Mouse (Mus musculus): ENCODE data around the gene Bfsp2.
"Not testable (repeated sequence)": the region's sequence is repeated elsewhere in the genome, so short reads cannot be mapped to it uniquely, and the experiment has no call there.

Bfsp2 gene

GRCm38 (mm10) chr9:103426425-103426824 lies 53.8 kb downstream of the Bfsp2 start:
- no peak for DNase-seq

- no peak for DNase-seq
Measured at GRCm38 (mm10) chr9:103424869-103425268, 55.4 kb downstream of the Bfsp2 start.

GRCm38 (mm10) chr9:103423951-103424350 lies 56.3 kb downstream of the Bfsp2 start:
- no peak for DNase-seq

GRCm38 (mm10) chr9:103423384-103423783 lies 56.8 kb downstream of the Bfsp2 start:
- DNase-seq, result no peak

- DNase-seq, result peak; percentile 86 to 90
Measured at GRCm38 (mm10) chr9:103422847-103423246, 57.4 kb downstream of the Bfsp2 start.

GRCm38 (mm10) chr9:103420844-103421243 lies 59.4 kb downstream of the Bfsp2 start:
- no peak for DNase-seq

- no peak for DNase-seq
Measured at GRCm38 (mm10) chr9:103418786-103419185, 61.4 kb downstream of the Bfsp2 start.

GRCm38 (mm10) chr9:103418267-103418666 lies 62.0 kb downstream of the Bfsp2 start:
- DNase-seq, result not testable (repeated sequence)

GRCm38 (mm10) chr9:103413457-103413856 lies 66.8 kb downstream of the Bfsp2 start:
- no peak for DNase-seq

GRCm38 (mm10) chr9:103409119-103409518 lies 71.1 kb downstream of the Bfsp2 start:
- DNase-seq, result no peak

GRCm38 (mm10) chr9:103408136-103408777 lies 72.0 kb downstream of the Bfsp2 start:
- peak in 1 of 2 experiments; percentile 31 for DNase-seq

GRCm38 (mm10) chr9:103403331-103403973 lies 76.8 kb downstream of the Bfsp2 start:
- no peak for DNase-seq

- no peak for DNase-seq
Measured at GRCm38 (mm10) chr9:103398509-103399157, 81.6 kb downstream of the Bfsp2 start.

GRCm38 (mm10) chr9:103393256-103393655 lies 87.0 kb downstream of the Bfsp2 start:
- DNase-seq, result no peak

- DNase-seq, result no peak
Measured at GRCm38 (mm10) chr9:103391796-103392372, 88.3 kb downstream of the Bfsp2 start.

GRCm38 (mm10) chr9:103389261-103389660 lies 91.0 kb downstream of the Bfsp2 start:
- DNase-seq, result no peak

GRCm38 (mm10) chr9:103387011-103387653 lies 93.1 kb downstream of the Bfsp2 start:
- no peak for DNase-seq

- no peak for DNase-seq
Measured at GRCm38 (mm10) chr9:103386573-103386972, 93.6 kb downstream of the Bfsp2 start.

GRCm38 (mm10) chr9:103385600-103385999 lies 94.6 kb downstream of the Bfsp2 start:
- DNase-seq, result no peak

GRCm38 (mm10) chr9:103384141-103384796 lies 96.0 kb downstream of the Bfsp2 start:
- DNase-seq, result no peak

GRCm38 (mm10) chr9:103383576-103383975 lies 96.6 kb downstream of the Bfsp2 start:
- no peak for DNase-seq

GRCm38 (mm10) chr9:103382989-103383388 lies 97.2 kb downstream of the Bfsp2 start:
- DNase-seq, result no peak

- DNase-seq, result no peak
Measured at GRCm38 (mm10) chr9:103380566-103380965, 99.7 kb downstream of the Bfsp2 start.
